Mouse (Mus musculus) midbrain, postnatal 0 days (tissue): Measurements from ENCODE around the gene Btk. TPM values are rescaled to one million over a fixed set of nuclear protein-coding genes. Genes with fewer than 3 reads are reported as not detected.
"Not testable (repeated sequence)": the region's sequence is repeated elsewhere in the genome, so short reads cannot be mapped to it uniquely, and the experiment has no call there.

Experiments
- ATAC-seq: fragments of 200-750 bp; cut with Nextera tagmentation; 2 replicates; pipeline ENCODE4 v1.8.0; 2017; ENCODE audit warnings: moderate number of reproducible peaks, mild to moderate bottlenecking, moderate TSS enrichment, moderate library complexity; ENCODE audit not compliant: low FRiP score
- DNase-seq: peaks from one replicate; pipeline ENCODE4 v3.0.0-alpha.2; 2015; ENCODE audit warnings: low spot score
- H3K27ac ChIP-seq: fragments of 300-500 bp; sonication (generic); 2 replicates; pipeline ENCODE4 v1.5.1; 2014; ENCODE audit warnings: low read depth, mild to moderate bottlenecking, low read length, mixed read lengths
- H3K27me3 ChIP-seq: fragments of 300-500 bp; sonication (generic); 2 replicates; pipeline ENCODE4 v1.6.1; 2014; ENCODE audit warnings: low read length, control low read depth, mixed read lengths; ENCODE audit not compliant: insufficient read depth
- H3K36me3 ChIP-seq: fragments of 300-500 bp; sonication (generic); 2 replicates; pipeline ENCODE4 v1.6.1; 2014; ENCODE audit warnings: low read length, control low read depth, mixed read lengths; ENCODE audit not compliant: insufficient read depth
- H3K4me1 ChIP-seq: fragments of 300-500 bp; sonication (generic); 2 replicates; pipeline ENCODE4 v1.6.1; 2014; ENCODE audit warnings: mild to moderate bottlenecking, control low read depth, antibody characterized with exemption, low read length, mixed read lengths; ENCODE audit not compliant: insufficient read depth
- H3K4me2 ChIP-seq: fragments of 300-500 bp; sonication (generic); 2 replicates; pipeline ENCODE4 v1.6.1; 2014; ENCODE audit warnings: low read depth, mild to moderate bottlenecking, low read length, mixed read lengths; ENCODE audit not compliant: poor library complexity, severe bottlenecking
- H3K4me3 ChIP-seq: fragments of 300-500 bp; sonication (generic); 2 replicates; pipeline ENCODE4 v1.5.1; 2014; ENCODE audit warnings: low read depth, mild to moderate bottlenecking, low read length, moderate library complexity
- H3K9ac ChIP-seq: fragments of 300-500 bp; sonication (generic); replicated peaks from 2 replicates; pipeline ENCODE4 v1.6.1; 2014; ENCODE audit warnings: mild to moderate bottlenecking, low read length, moderate library complexity, mixed read lengths; ENCODE audit not compliant: poor library complexity, severe bottlenecking
- H3K9me3 ChIP-seq: fragments of 300-500 bp; sonication (generic); 2 replicates; pipeline ENCODE4 v1.6.1; 2016; ENCODE audit warnings: low read length, control low read depth
- CTCF ChIP-seq: IDR thresholded peaks from 2 replicates; pipeline ENCODE4 v1.5.1; 2016; ENCODE audit warnings: antibody characterized with exemption, mild to moderate bottlenecking
- WGBS: fragments of 180-500 bp; shearing (Covaris S2); extraction: QIAGEN DNeasy Blood & Tissue Kit; methylation state at CpG from one replicate; pipeline ENCODE4 v1.1.7; 2014; 5-methylcytosine and 5-hydroxymethylcytosine counted together
- polyA plus RNA-seq: library from polyadenylated mRNA; unstranded; fragments of >200 nt; fragmentation: Nextera tagmentation; extraction: Ambion mirVana; gene quantifications from 2 replicates; pipeline ENCODE4 v1.2.1, GENCODE M21; 2015
- total RNA-seq: library from RNA; depleted of rRNA; stranded (reverse); fragments of >200 nt; gene quantifications from 2 replicates; pipeline ENCODE4 v1.2.3, GENCODE M21; 2014

Gene Btk
- total and polyA plus RNA-seq, 2 experiments from 2014 or later = 0.27 to 0.48 TPM

DNA sequence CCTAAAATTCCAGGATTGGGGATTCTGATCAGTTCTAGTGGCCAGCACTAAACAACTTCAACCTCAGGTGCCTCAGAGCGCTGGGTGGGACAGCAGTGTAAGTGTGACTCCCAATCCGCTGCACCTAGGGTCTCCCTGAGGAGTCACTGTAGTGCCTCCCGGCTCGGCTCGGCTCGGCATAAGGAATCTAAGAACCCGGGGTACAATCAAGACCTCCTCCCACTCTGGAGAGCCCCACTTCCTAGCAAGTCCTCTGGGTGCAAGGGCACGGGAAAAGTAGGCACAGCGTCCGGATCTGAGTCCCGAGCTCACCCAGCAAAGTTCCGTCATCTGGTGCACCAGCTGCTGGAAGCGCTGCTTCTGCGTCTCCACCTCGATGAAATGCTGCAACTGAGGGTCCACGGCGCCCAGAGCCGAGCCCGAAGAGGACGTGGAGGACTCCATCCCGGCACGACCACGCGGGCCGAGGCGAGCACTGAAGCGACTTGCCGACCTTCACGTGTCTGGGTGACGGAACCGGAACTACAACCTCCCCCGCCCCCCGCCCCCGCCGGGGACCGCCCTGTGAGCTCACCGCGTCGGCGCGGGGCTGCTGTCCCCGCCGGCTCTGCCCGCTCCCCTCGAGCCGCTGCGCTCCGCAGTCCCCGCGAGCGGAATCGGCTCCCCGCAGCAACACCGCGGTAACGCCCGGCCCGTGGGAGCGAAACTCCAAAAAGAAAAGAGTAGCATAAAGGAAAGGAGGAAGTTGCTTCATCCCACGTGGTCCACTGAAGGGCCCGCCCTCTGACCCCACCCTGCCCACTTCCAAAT, 42.0 kb downstream of the Btk start, which contains the start of gene Timm8a1:
Gene Timm8a1, minus strand, starts transcription at position 721 of the 810 bp plus-strand sequence.
- DNase-seq (peak; percentile 31), ATAC-seq (peak; percentile 91)
- peak within 1 kb of the TSS; percentile 46 for H3K4me3 ChIP-seq
- H3K4me1 ChIP-seq = no peaks in the 10 kb centered on the region
- H3K4me2 ChIP-seq = peak within 1 kb of the TSS; percentile 49
- H3K27ac ChIP-seq = 0 out of 2 replicates have a peak within 1 kb of the TSS, but pooled peaks have one; percentile 18
- no peak for TF ChIP-seq CTCF
- H3K9ac ChIP-seq = peak within 1 kb of the TSS; percentile 54
- H3K27me3 ChIP-seq = no peaks in the 10 kb centered on the region
- no peaks in the 10 kb centered on the region for H3K36me3 ChIP-seq
- H3K9me3 ChIP-seq = no peaks in the 10 kb centered on the region
- 21% methylated on average over 34 of the region's 61 CpGs for WGBS

DNA sequence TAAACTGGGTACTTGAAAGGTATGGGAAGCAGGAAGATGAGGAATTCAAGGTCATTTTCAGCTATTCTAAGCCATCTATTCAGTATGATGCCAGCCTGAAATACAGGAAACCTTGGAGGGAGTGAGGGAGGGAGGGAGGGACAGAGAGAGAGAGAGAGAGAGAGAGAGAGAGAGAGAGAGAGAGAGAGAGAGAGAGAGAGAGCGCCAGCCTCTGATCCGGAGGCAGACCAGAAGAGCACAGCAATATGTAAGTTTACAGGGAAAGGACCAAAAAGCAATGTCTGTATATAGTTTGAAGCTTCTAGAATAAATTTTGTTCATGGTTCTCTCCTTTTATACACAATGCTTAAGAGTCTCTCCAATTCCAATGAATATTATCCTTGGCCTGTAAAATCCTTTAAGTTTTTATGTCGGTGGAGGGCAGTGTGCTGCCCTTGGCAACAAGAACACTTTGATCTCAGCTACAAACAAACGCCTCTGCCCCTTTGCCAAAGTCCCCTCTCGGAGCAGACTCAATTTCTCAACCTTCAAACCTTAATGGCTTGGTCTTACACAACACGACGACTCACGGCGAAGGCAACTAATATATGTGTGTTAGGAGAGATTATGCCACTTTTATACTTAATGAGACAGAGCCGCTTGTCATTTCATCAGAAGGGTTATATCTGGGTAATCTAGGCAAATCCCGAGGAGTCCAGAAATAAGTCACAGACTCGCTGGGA, 42.8 kb downstream of the Btk start:
- Histone ChIP-seq H3K9me3 (no peaks in the 10 kb centered on the region), H3K4me1 (no peaks in the 10 kb centered on the region), H3K27me3 (no peaks in the 10 kb centered on the region), H3K4me3 (peak overlapping the region; percentile 46), H3K36me3 (no peaks in the 10 kb centered on the region), H3K9ac (peak overlapping the region; percentile 51; the same call in 1 of the 2 replicates), H3K27ac (no peak overlapping the region), H3K4me2 (peak overlapping the region; percentile 49)
- TF ChIP-seq CTCF = peak; percentile 23; the same call in 1 of the 2 replicates
- peak; percentile 27 for DNase-seq
- WGBS = 20% methylated on average over 11 of the region's 12 CpGs
- ATAC-seq = 0 out of 2 replicates have a peak, but pooled peaks have one; percentile 8

DNA sequence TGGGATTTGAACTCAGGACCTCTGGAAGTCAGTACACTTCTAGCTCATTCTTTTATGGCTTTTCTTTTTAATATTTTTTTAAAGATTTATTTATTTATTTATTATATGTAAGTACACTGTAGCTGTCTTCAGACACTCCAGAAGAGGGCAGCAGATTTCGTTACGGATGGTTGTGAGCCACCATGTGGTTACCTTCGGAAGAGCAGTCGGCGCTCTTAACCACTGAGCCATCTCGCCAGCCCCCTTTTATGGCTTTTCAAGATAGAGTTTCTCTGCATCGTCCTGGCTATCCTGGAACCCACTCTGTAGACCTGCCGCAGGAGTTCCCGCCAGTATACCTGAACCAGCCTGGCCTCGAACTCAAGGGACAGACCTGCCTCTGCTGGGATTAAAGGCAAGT, 43.6 kb downstream of the Btk start:
- not testable (repeated sequence) for H3K9ac ChIP-seq, H3K9me3 ChIP-seq, H3K36me3 ChIP-seq, H3K27ac ChIP-seq, H3K4me1 ChIP-seq, DNase-seq, ATAC-seq, H3K4me3 ChIP-seq, H3K4me2 ChIP-seq, H3K27me3 ChIP-seq
- TF ChIP-seq CTCF = peak; percentile 27
- WGBS = 89% methylated on average over 10 of the region's 10 CpGs

DNA sequence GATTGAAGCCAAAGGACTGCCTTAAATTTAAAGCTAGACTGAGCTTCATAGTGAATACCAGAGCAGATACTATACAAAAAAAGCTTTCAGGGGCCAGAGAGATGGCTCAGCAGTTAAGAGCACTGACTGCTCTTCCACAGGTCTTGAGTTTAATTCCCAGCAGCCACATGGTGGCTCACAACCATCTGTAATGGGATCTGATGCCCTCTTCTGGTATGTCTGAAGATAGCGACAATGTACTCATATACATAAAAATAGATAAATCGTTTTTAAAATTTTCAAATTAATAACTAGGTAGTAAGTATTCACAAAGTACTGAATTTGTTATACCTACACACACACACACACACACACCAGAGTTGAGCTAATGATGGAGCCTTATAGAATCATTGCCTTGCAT, 50.0 kb downstream of the Btk start:
- no peaks in the 10 kb centered on the region for H3K27me3 ChIP-seq
- 85% methylated on average over 2 of the region's 2 CpGs for WGBS
- H3K27ac ChIP-seq = no peak overlapping the region
- no peaks in the 10 kb centered on the region for H3K4me1 ChIP-seq
- no peaks in the 10 kb centered on the region for H3K36me3 ChIP-seq
- H3K4me2 ChIP-seq = no peak overlapping the region
- H3K9me3 ChIP-seq = no peaks in the 10 kb centered on the region
- no peak for TF ChIP-seq CTCF
- no peak for ATAC-seq
- DNase-seq = no peak
- no peak overlapping the region for H3K4me3 ChIP-seq
- no peak overlapping the region for H3K9ac ChIP-seq

DNA sequence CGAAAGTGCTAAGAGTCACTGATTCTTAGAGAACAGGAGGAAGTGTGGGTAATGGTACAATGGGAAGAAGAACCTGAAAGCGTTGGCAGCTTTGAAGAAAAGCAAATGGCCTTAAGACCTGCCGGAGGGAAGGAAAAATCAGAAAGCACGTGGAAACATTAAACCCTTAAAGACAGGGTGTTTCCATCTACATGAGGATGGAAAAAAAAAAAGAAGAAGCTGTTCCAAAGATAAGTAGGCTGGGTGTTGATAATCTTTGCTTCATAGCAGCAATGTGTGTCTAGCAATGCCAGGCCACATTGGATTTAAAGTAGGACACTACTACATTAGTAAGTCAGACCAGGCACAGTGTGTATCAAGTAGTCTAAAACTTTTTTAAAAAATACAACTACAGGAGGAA, 58.1 kb downstream of the Btk start:
- no peak for DNase-seq
- ATAC-seq = no peak
- no peak overlapping the region for H3K4me2 ChIP-seq
- H3K9ac ChIP-seq = no peak overlapping the region
- H3K9me3 ChIP-seq = no peaks in the 10 kb centered on the region
- no peaks in the 10 kb centered on the region for H3K36me3 ChIP-seq
- H3K27me3 ChIP-seq = no peaks in the 10 kb centered on the region
- no peak overlapping the region for H3K4me3 ChIP-seq
- no peak for TF ChIP-seq CTCF
- WGBS = 80% methylated on average over 4 of the region's 4 CpGs
- no peaks in the 10 kb centered on the region for H3K4me1 ChIP-seq
- no peak overlapping the region for H3K27ac ChIP-seq

DNA sequence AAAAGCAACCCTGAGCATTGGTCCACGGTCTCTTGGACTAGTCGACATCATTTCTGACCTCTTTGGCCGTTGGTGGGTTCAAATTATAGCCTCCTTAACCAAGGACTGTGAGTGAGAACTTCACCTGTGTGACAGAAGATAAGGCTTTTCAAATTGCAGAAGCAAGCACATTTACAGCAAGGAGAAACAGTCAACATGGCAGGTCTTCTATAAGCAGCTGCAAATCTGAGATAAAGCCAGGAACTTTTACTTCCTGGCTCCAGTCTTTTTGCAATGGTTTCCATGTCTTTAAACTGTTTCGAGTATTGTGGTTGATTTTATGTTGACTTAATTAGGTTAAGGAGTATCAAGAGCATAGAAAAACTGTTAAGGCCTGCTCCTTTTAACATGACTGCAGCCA, 59.6 kb downstream of the Btk start:
- Histone ChIP-seq H3K9ac (no peak overlapping the region), H3K4me3 (no peak overlapping the region), H3K27ac (no peak overlapping the region), H3K4me1 (no peaks in the 10 kb centered on the region), H3K9me3 (no peaks in the 10 kb centered on the region), H3K27me3 (no peaks in the 10 kb centered on the region), H3K4me2 (no peak overlapping the region), H3K36me3 (no peaks in the 10 kb centered on the region)
- DNase-seq (no peak), ATAC-seq (no peak)
- WGBS = 77% methylated on average over 4 of the region's 4 CpGs
- no peak for TF ChIP-seq CTCF
